Mouse (Mus musculus): Measurements from ENCODE around the gene Myof. TPM values are rescaled to one million over a fixed set of nuclear protein-coding genes. Genes with fewer than 3 reads are reported as not detected.

Myof gene
- total and polyA plus RNA-seq, 3 experiments = 0.30 to 4.1 (median 0.59) TPM

GRCm38 (mm10) chr19:38053227-38054041 lies 10.1 kb upstream of the Myof start (continued):
- TF ChIP-seq MYC (IDR thresholded peaks at IDR 0.05; ENCODE audit: low read depth, low read length) (no peak), USF2 (conservative IDR thresholded peaks at IDR 0.05; ENCODE audit: low read depth, low read length) (no peak), PAX5 (IDR thresholded peaks at IDR 0.05; ENCODE audit: low read length) (no peak), NELFE (IDR thresholded peaks at IDR 0.05; ENCODE audit: low read depth, low read length) (no peak), MAZ (IDR thresholded peaks at IDR 0.05; ENCODE audit: low read depth, low read length) (no peak), MEF2A (IDR thresholded peaks at IDR 0.05; ENCODE audit: borderline replicate concordance, low read depth, low read length) (no peak), POLR2AphosphoS2 (IDR thresholded peaks at IDR 0.05; ENCODE audit: low read depth, low read length) (no peak)

- Histone ChIP-seq H3K9ac (ENCODE audit: insufficient read depth, low read depth) (no peak overlapping the region), H3K9me3 (replicated peaks; ENCODE audit: low read length) (no peaks in the 10 kb centered on the region), H3K27ac (ENCODE audit: insufficient read depth, low read depth) (no peak overlapping the region), H3K79me2 (replicated peaks; ENCODE audit: control insufficient read depth, extremely low read depth, insufficient read depth, poor library complexity, severe bottlenecking) (no peaks in the 10 kb centered on the region), H3K4me1 (ENCODE audit: control insufficient read depth in 1 of 2, insufficient read depth in 2 of 2) (peaks cover 2 to 19% of the 10 kb centered on the region in 2 experiments; a peak in 2 of 4 replicates), H3K4me2 (ENCODE audit: insufficient read depth, low read depth, poor library complexity, severe bottlenecking) (no peak overlapping the region), H3K36me3 (replicated peaks in 1 of 2; ENCODE audit: control insufficient read depth in 1 of 2, insufficient read depth in 1 of 2, low read length in 1 of 2) (no peaks in the 10 kb centered on the region), H3K4me3 (replicated peaks in 1 of 3; ENCODE audit: low read depth in 2 of 3, low read length in 2 of 3, poor library complexity in 1 of 3) (no peak overlapping the region), H3K27me3 (replicated peaks) (no peaks in the 10 kb centered on the region)
- peak; percentile 39 for DNase-seq (ENCODE audit: extremely low read depth)
- in situ Hi-C loops (cut with MboI; ENCODE audit: low pct_ligation_motif_present, low pct_unique_long_range_greater_than_20kb, low sequenced_read_pairs) (loop anchor here (5.0 kb wide), 1 partner anchor 92 kb away; no protein-coding TSS in a partner anchor), dilution Hi-C loops (cut with MboI; ENCODE audit: extremely low pct_ligation_motif_present, extremely low pct_unique_long_range_greater_than_20kb, low sequenced_read_pairs) (no loop called here)
- TF ChIP-seq SMC3 (IDR thresholded peaks at IDR 0.05; ENCODE audit: low read depth, low read length) (no peak), ETS1 (conservative IDR thresholded peaks at IDR 0.05; ENCODE audit: low read depth, low read length) (no peak), NELFE (IDR thresholded peaks at IDR 0.05; ENCODE audit: low read depth, low read length) (no peak), HCFC1 (IDR thresholded peaks at IDR 0.05; ENCODE audit: low read depth, low read length) (no peak), CTCF (conservative IDR thresholded peaks at IDR 0.05 in 1 of 2, IDR thresholded peaks at IDR 0.05 in 1 of 2; ENCODE audit: low read depth in 2 of 2, low read length in 2 of 2) (no peak), USF2 (conservative IDR thresholded peaks at IDR 0.05; ENCODE audit: low read depth, low read length) (no peak), TCF12 (IDR thresholded peaks at IDR 0.05; ENCODE audit: low read depth, low read length) (no peak), RCOR1 (conservative IDR thresholded peaks at IDR 0.05; ENCODE audit: low read depth, low read length) (no peak), PAX5 (IDR thresholded peaks at IDR 0.05; ENCODE audit: low read length) (no peak), MAX (IDR thresholded peaks at IDR 0.05; ENCODE audit: low read length) (no peak), RAD21 (IDR thresholded peaks at IDR 0.05; ENCODE audit: low read depth, low read length) (no peak), KAT2A (IDR thresholded peaks at IDR 0.05; ENCODE audit: insufficient replicate concordance, low read length) (no peak), EP300 (IDR thresholded peaks at IDR 0.05; ENCODE audit: low read length) (no peak), TBP (conservative IDR thresholded peaks at IDR 0.05; ENCODE audit: low read depth, low read length) (no peak), MEF2A (IDR thresholded peaks at IDR 0.05; ENCODE audit: borderline replicate concordance, low read depth, low read length) (no peak), CHD2 (IDR thresholded peaks at IDR 0.05; ENCODE audit: low read length) (no peak), IRF4 (IDR thresholded peaks at IDR 0.05; ENCODE audit: low read depth, low read length) (no peak), E2F4 (IDR thresholded peaks at IDR 0.05; ENCODE audit: insufficient replicate concordance, low read depth, low read length) (no peak), CHD1 (IDR thresholded peaks at IDR 0.05; ENCODE audit: low read depth, low read length) (no peak), GABPA (IDR thresholded peaks at IDR 0.05; ENCODE audit: insufficient replicate concordance, low read depth, low read length) (no peak)
These were observed 6.3 kb upstream of the Myof start for GRCm38 (mm10) chr19:38049686-38050085.

Measured in CH12.LX (cell line).